Mouse (Mus musculus): ENCODE results near the gene Nubp2. TPM values are rescaled to one million over a fixed set of nuclear protein-coding genes. Genes with fewer than 3 reads are reported as not detected.

The Nubp2 gene
- total RNA-seq, 2 experiments from 2014 or later, result 10.0 TPM

DNA sequence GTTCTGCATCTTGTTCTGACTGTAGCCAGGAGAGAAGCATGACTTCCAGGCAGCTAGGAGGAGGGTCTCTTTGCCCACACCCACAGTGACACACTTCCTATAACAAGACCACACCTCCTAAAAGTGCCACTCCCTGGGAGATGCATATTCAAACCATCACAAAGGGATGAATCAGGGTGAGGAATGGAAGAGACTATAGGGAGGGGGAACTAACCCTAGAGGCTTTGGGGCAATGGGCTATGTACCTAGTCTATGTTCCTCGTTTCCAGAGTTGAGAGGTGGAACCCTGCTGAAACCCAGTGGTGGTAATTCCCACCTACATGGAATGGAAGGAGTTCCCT lies 11.8 kb downstream of the Nubp2 start:
- intact Hi-C loops (cut with DNase I), result no loop called here
- no peak for DNase-seq

DNA sequence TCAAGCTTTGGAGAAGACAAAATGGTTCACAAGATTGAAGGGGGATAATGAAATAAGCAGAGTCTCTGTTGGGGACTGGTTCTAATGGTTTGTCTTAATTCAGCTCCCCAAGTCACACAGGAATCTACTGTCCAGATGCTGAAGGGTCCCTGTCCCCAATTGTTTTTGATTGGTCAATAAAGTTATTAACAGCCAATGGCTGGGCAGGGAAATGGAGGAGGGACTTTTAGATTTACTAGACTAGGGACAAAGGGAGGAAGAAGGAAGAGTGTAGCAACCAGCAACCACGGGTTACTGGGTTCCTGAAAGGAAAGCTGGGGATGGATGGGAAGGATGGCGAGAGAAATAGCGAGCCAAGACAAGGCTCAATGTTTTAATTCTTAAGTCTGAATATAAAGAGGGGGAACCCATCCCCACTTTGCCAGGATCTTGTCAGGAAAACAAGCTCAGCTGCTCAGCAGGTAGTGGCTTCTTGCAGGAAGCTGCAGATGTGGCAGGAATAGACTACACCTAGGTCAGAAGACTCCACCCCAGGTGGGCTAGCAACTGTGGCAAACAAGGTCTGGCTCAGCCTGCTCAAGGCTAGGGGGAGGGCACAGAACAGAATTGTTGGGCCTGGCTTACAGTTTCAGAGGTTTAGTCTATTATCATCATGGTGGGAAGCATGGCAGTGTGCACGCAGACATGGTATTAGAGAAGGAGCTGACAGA lies 12.3 kb downstream of the Nubp2 start:
- no peak for DNase-seq
- intact Hi-C loops (cut with DNase I), result no loop called here

DNA sequence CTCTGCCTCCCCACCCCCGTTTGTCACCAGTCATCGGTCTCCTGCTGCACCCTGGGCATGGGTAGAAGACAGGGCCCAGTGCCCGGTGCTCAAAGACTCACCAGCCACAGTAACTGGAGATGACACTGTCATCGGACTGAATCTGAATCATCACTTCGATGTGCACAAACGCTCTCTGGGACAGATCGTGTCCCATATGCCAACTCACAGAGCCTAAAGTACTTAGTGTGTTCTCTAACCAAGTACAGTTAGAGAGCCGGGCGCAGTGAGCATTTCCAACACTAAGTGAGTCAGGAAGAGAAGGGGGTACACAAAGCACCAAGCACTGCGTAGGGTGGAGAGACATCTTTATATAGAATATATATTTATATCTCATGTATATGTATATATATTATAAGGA lies 18.2 kb downstream of the Nubp2 start:
- intact Hi-C loops (cut with DNase I), result no loop called here
- DNase-seq, result no peak

DNA sequence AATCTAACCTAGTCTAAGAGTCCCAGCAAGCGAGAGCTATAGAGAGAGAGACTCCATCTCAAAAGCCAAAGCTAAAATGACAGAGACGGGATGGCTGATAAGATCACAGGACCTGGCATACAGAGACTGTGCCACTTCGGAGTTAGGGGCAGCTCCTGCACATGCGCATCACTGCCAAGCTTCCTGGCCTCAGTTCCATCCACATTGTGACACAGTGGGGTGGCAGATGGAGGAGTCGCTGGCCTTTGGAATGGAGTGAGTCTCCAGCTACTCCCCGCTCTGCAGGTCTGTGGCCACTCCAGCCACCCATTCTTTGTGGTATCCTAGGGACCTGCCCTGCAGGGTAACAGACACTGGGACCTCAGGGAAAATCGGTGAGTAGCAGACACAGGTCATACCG lies 20.4 kb downstream of the Nubp2 start, which contains the start of gene Igfals:
TSS of gene Igfals (plus strand) at position 222 of the 400 bp plus-strand sequence.
- no peak for DNase-seq
- intact Hi-C loops (cut with DNase I), result no loop called here

DNA sequence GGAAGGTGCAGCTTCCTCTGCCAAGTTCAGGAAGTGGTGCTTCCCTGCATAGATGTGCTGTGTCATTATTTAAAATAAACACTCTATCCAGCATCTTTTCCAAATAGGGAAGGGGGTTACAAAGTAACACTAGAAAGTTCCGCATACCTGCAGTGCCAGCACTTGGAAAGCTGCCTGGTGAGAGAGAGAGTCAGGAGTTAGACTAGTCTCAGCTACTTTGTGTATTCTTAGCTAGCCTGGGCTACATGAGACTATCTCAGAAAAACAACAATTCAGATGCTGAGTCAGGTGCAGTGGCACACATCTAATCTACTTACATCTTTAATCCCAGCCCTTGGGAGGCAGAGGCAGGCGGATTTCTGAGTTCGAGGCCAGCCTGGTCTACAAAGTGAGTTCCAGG lies 24.4 kb downstream of the Nubp2 start:
- DNase-seq, result no peak
- intact Hi-C loops (cut with DNase I), result no loop called here

DNA sequence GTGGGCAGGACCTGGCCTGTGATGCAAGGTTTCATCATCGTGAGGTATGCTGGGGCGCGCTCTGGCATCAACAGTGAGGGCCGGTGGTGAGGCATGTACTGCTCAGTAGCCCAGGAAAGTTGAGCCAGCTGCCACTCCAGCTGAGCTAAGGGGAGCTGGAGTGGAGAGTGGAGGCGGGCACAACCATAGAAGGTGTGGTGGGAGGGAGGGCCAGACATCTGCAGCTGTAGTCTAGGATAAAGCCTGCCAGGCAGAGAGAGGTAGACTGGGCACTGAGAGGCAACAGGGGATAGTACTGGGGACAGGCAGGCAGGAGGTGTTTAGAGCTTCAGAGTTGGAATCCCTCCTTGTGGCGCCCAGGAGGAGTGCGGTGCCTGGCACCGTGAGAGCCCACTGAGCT lies 26.1 kb downstream of the Nubp2 start:
- intact Hi-C loops (cut with DNase I), result no loop called here
- no peak for DNase-seq

DNA sequence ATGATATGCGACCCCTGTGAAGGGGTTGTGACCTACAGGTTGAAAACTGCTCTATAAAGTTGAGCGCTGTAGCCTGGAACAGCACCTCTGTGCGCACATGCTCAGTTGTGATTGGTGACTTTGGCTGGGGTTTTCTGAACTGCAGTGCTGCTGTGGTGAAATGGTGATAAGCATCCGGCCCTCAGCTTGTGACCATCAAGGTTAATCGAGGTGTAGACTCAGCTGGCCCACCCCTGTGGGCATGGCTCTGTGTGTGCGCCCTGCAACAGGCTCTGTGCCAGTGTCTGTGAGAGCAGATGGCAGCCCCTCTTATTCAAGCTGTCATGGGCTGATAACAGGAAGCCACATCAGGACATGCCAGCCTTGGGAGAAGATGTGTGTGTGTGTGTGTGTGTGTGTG lies 27.2 kb downstream of the Nubp2 start:
- intact Hi-C loops (cut with DNase I), result no loop called here
- DNase-seq, result no peak

DNA sequence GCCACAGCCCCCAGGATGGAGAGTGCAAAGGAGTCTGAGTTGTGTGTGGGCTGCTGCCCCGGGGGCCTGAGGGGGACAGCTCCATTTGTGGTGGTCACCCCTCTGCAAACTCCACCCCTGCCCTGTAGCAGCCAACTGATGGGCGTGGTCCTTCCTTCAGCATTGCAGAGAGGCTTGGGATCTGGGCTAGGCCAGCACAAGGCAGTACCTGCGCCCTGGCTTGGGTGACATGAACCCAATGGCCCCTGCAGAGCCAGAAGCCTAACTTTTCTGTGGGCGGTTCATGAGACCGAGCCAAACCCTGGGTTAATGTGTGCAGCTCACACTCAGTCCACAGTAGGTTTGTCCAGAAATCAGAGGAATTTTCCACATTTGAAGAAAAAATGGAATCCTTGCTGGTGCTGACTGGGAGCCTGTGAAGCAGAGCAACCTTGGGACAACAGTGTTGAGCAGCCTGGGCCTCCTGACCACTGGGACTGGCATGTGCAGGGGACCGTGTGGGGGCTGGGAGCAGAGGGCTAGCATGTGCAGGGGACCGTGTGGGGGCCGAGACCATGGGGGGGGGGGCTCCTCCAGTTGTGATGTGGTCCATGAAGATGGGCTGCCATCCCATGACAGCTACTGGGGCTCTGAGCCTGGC lies 28.2 kb downstream of the Nubp2 start:
- intact Hi-C loops (cut with DNase I), result no loop called here
- DNase-seq, result no peak

DNA sequence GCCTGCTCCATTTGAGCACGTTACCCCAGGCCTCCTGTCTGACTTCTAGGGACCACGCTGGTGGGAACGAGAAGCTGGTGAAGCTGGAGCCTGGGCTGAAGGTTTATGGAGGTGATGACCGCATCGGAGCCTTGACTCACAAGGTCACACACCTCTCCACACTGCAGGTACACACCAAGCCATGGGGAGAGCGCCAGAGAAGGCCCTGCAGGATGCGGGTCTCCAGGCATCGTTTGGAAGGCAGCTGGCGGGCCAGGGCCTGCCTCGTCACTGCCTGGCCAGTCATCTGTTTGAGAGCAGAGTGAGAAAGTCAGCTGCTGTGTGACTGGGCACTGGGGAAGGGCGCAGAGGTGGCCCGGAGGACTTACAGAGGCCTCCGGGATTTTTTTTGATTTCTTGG lies 29.6 kb downstream of the Nubp2 start:
- intact Hi-C loops (cut with DNase I), result no loop called here
- no peak for DNase-seq

DNA sequence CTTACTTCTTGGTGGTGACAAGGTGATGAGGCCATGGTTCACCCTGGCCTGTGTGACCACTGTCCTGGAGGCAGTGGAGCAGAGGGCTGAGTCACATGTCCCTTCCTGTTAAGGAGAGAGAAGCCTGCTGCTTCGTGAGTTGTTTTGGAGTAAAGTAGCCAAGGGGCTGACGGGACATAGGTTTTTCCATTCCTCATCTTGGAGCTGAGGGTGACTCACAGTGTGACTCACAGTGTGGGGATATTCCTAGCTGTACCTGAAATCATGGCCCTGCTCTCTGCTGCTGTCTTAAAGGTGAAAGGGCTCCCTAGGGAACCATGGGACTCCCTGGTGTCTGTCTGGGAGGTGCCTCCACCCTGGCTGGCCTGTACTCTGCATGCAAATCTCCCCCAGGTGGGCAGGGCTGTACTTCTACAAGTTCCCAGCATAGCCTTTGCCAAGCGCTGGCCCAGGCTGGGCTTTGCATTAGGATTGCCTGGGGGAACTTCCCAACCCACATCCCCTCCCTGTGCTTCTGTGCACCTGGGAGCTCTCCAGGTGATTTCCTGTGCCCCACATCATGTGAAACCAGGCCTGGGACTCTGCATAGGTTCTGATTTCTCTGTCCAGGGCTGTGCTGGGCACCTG lies 30.2 kb downstream of the Nubp2 start:
- DNase-seq, result no peak
- intact Hi-C loops (cut with DNase I), result no loop called here

DNA sequence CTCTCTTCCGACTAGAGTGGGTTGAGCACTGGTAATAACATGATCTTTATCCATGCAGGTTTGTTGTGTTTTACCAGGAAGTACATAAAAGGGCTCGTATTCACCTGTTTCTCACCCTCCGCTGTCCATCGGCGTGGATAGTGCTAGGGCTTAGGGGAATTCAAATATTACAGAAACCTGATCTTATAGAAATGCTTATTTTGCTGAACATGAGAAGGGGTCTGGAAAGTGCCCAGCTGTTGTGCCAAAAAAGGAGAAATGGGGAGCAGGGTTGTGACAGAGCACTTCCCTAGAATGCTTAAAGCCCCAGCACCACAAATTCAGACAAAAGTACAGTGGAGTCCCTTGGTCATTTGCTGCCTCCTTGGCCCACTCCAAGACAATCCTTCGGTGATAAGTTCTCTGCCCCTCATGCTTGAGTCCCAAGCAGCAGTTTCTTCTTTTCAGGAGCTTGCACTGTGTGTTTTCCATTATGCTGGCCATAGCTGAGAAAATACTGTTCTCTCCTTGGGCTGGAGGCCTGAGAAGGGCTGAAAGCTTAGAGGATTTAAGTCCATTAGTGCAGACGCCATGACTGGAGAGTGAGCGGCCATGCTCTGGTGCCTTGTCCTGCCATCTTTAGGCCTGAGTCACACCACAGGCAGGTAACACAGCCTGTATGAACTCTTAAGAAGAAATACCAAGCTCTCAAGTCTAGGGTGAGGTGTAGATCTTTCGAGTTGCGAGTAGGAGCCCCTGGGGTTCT lies 34.6 kb downstream of the Nubp2 start:
- intact Hi-C loops (cut with DNase I), result loop anchor here (2.0 kb wide), 1 partner anchor 25 kb away; no protein-coding TSS in a partner anchor
- no peak for DNase-seq

DNA sequence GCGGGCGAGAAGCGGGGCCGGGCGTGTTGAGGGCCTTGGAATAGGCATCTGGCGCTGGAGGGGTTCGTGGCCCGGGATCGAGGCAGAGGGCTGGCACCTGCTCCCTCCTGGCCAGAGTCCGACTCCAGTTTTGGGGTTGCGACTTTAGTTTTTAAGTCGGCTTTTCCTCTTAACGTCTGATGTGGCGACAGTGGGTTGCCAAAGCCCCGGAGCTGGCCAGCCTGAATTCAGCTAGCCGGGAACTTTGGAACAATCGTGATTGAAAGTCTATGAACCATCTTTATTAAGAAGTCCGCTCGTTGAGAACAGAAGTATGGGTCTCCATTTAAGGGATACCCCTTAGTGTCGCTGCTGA lies 35.4 kb downstream of the Nubp2 start:
- intact Hi-C loops (cut with DNase I), result loop anchor here (2.0 kb wide), 1 partner anchor 26 kb away; no protein-coding TSS in a partner anchor
- DNase-seq, result no peak

DNA sequence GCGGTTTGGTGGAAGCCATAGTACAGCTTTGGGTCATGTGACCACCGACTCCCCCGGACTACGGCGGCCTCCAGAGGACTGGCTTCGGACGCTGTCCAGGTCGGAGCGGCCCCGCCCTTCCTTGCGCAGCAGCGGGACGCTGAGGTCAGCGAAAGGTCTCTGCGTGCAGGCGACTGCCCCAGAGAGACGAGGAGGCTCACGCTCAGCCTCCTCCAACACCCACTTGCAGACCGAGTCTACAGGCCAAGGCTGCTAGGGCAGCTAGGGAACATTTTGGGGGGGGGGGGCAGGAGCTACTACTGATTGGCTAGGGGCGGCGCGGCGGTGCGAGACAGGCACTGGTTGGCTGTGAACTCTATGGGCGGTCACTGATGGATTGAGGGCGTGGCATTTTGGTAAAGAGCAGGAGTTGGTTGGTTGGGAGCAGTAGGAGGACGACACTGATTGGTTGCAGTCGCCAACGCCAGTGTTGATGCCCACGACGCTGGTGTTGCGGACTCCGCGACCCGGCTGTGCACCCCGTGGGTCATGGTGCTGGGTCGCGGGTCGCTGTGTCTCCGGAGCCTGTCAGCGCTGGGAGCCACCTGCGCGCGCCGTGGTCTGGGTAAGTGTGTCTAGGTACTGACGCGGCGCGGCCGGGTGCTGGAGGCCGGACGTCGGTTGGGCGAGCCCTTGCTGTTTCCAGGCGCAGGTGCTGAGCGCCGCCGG lies 35.9 kb downstream of the Nubp2 start, which contains the start of gene Fahd1:
TSS of gene Fahd1 (minus strand) at position 300 of the 708 bp plus-strand sequence.
- intact Hi-C loops (cut with DNase I), result loop anchor here (2.0 kb wide), 1 partner anchor 27 kb away; no protein-coding TSS in a partner anchor
- DNase-seq, result peak; percentile 93 to 95

DNA sequence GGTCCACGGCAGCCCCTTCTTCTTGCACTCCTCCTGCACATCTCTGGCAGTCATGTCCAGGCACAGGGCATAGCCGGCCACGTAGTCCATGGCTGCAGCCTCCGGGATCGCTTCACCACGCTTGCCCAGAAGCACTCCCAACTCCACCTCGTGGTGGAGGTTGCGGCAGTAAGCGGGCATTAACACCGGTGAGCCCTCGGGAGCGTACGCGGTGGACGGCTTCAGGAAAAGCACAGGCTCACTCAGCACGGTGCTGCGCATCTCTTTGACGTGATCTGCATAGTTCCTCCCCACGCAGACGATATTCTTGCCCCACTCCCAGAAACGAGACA lies 36.5 kb downstream of the Nubp2 start:
- intact Hi-C loops (cut with DNase I), result loop anchor here (2.0 to 5.0 kb wide), 2 partner anchors 27 to 168 kb away; partner anchors contain the start of genes Cramp1l and Ift140
- DNase-seq, result peak in 1 of 2 experiments; percentile 35

DNA sequence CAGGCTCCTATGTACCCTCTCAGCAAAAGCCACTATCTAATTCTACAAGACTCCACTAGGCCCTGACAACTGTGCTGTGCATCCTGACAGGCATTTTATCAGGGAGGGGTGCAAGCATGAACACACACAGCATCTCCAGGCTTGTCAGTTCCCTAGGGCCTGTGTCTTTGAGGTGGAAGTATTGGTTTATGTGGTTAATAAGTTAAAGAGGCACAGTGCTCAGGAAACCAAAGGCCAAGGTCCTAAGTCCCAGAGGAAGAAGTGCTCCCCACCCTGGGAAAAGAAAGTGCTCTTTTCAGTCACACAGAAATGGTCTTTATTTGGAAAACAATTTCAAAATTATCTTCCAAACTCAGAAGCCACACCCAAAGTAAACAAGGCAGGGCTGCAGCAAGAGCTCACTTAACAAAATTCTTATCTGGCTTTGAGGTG lies 37.5 kb downstream of the Nubp2 start:
- intact Hi-C loops (cut with DNase I), result loop anchor here (5.0 kb wide), 1 partner anchor 169 kb away; the partner anchor contains the start of genes Cramp1l and Ift140
- DNase-seq, result no peak

DNA sequence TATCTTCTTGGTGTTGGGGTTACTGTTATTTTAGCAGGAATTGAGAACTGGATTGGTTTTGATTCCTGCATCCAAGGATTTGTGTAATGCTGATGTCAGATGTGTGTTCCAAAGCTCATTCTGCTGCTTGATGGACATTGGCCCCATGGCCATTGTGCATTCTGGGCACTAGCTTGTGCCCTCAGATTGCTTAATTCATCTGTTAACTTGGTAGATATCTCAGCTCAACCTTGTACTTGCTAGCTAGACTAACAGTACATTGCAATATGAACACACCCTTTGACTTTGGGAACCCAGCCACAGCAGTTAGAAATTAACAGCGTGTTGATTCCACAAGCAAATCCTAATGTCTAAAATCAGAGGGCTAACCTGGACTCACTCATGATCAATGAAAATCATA lies 38.8 kb downstream of the Nubp2 start:
- intact Hi-C loops (cut with DNase I), result loop anchor here (5.0 kb wide), 1 partner anchor 170 kb away; the partner anchor contains the start of genes Cramp1l and Ift140
- DNase-seq, result no peak

DNA sequence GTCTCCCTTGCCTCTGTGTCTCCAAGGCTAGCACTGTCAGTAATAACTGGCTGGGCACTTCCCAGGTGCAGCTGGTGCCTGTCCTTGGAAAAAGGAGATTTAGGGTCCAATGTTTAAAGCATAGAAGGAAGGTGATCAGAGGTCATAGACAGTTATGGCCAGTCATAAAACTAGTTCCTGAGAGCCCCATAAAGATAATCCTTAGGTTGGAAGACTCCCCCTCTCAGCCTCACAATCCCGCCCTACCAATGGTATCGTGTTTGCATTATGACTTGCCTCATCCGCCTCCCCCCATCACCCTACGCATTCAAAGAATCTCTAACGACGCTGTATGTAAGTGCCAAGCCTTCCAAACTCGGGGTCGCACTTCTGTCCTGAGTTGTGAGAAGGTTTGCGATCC lies 41.6 kb downstream of the Nubp2 start:
- DNase-seq, result no peak
- intact Hi-C loops (cut with DNase I), result no loop called here

DNA sequence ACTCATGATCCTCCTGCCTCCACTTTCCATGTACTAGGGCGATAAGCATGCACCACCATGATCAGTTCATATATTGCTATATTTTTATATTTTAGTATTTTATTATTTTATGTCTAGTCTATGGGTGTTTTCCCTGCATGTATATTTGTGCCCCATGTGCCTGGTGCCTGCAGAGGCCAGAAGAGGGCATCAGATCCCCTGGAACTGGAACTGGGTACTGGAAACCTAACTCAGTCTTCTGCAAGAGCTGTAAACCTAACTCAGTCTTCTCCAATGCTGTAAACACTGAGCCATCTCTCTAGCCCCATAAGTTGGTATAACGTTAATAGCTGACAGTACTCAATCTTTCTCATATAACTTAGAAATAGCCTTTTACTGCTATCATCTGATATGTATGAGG lies 43.5 kb downstream of the Nubp2 start:
- no peak for DNase-seq
- intact Hi-C loops (cut with DNase I), result no loop called here

DNA sequence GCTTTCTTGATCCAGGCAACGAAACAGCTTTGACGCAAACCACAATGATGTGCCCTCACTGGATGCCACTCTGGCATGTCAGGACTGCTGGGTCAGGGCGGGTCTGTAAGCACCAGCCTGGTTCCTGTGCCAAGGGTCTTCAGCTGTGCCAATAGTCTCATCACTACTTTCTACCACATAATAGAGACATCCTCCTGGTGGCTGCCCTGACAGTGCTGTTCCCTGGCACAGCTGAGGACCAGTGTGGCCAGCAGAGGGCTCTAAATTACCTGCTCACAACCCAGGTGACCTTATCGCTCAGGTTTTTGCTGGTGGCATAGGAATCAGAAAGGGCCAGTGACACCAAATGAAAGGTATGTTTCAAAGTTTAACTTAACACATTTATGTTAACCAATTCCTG lies 45.0 kb downstream of the Nubp2 start:
- intact Hi-C loops (cut with DNase I), result no loop called here
- no peak for DNase-seq

DNA sequence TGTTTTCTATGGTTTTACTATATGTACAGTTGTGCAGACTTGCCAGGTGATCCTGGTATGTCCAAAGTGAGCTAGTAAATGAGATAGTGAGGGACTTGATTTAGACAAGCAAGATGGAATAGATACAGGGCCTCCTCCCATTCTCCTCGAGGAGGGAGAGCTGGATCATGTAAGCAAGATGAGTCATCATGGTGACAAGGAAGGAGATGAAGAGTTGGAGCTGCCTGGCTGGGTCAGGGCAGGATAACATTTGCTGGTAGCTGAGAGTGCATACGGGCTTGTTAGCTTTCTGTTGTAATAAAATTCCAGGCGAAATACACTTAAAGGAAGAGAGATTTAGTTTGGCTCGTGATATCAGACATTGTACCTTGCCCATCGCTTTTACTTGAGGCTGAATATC lies 45.8 kb downstream of the Nubp2 start:
- intact Hi-C loops (cut with DNase I), result no loop called here
- no peak for DNase-seq
